Mouse (Mus musculus) c-Kit-positive CD71-positive TER-119-positive erythroid progenitor cells, embryonic 14.5 days (primary cell): ENCODE data around the gene Cracr2a.
"Not testable (repeated sequence)": the region's sequence is repeated elsewhere in the genome, so short reads cannot be mapped to it uniquely, and the experiment has no call there.

ENCODE experiments used
- DNase-seq: peaks from one replicate; pipeline ENCODE4 v3.0.0-alpha.2; 2013; ENCODE audit warnings: low spot score

Cracr2a gene

DNA sequence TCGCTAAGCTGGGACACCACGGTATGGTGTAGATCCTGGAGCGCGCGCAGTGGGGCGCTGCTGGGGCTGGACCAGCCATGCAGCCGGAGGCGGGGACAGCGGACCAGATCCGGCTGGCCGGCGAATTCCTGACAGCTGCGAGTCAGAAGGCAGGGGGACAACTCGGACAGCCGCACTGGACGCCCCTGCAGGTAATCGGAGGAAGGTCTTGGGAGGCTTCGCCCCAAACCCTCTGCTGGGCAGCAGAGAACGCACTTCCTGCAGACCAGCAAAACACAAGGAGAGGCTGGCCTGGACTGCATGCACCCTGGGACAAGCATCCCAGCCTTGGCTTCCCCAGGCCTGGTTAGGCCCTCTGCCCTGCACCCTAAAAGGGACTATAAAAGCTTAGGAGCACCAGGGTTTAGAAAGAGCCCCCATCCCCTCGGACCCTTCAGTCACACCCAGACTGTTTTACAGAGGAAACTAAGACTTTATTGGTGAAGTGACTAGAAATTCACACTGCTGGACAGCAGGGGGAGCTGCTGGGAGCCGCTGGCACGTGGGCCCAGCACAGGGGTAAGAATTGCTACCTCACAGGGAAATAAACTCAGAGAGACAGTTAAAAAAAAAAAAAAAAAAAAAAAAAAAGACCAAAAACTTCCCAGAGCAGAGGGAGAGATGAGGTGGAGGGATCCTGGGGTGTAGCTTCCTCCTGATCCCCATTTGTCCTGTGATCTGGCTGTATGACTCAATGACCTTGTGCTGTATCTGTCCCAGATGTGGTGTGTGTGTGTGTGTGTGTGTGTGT lies at the start of gene Cracr2a:
TSS of gene Cracr2a (plus strand) at position 108 of the 790 bp plus-strand sequence.
- DNase-seq, result peak; percentile 59

GRCm38 (mm10) chr6:127513776-127514175 lies 47.4 kb upstream of the Cracr2a start:
- not testable (repeated sequence) for DNase-seq

GRCm38 (mm10) chr6:127521176-127521575 lies 40.0 kb upstream of the Cracr2a start:
- no peak for DNase-seq

- DNase-seq, result no peak
Measured at GRCm38 (mm10) chr6:127522326-127522725, 38.8 kb upstream of the Cracr2a start.

DNA sequence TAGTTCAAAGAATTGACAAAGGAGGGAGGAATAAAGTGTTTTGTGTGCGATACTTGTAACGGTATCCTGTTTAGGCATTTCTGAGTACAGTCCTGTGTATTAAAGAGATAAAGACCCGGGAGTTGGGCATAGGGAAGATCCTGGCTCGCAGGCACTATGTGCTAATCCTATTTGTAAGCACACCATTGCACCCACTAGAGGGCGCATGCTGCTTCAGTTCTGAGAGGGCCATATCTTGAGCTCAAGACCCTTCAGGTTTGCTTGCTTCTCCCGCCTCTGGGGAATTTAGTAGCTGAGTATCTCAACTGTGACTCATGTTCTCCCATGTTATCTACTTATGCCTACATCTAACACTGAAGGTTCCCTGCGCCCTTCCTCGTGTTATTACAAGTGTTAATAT lies 36.7 kb upstream of the Cracr2a start:
- peak; percentile 52 for DNase-seq

DNA sequence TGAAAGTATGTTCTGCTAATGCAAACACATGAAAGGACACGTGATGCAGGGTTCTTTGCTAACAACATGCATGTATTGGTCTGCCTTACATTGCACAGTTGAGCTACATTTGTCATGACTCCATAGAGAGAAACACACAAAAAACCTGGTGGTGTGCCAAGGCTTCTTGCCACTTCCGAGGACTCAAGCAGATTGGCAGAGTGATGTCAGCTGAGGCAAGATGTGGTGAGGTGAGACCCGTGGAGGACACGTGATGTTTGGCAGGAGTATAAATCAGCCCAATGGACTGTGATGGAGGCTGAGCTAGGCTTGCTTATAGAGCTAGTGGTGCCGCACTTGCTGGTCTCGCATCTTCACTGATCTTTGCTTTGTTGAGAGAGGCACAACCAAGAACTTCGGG lies 32.5 kb upstream of the Cracr2a start:
- DNase-seq, result no peak

GRCm38 (mm10) chr6:127529451-127529850 lies 31.7 kb upstream of the Cracr2a start:
- no peak for DNase-seq

- no peak for DNase-seq
Measured at GRCm38 (mm10) chr6:127530206-127530605, 30.9 kb upstream of the Cracr2a start.

GRCm38 (mm10) chr6:127531412-127532205 lies 29.5 kb upstream of the Cracr2a start:
- DNase-seq, result no peak

- no peak for DNase-seq
Measured at GRCm38 (mm10) chr6:127532304-127532703, 28.8 kb upstream of the Cracr2a start.

GRCm38 (mm10) chr6:127533766-127534165 lies 27.4 kb upstream of the Cracr2a start:
- no peak for DNase-seq

GRCm38 (mm10) chr6:127537035-127537434 lies 24.1 kb upstream of the Cracr2a start:
- DNase-seq, result no peak

DNA sequence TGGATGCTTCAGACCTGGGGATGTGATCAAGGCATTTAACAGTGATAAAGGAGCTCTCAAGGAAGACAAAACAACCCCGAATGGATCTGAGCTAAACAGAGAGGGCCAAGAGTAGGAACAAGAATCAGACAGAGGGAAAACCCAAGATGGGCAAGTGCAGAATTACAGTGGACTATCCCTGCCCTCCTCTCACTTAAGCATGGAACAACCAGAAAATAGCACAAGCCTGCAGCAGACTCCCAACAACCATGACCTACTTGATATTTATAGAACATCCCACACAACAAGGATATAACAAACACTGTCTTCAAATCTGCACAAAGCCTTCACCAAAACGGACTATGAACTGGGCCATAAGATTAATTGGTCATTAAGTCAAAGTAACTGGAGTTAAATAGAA lies 23.0 kb upstream of the Cracr2a start:
- no peak for DNase-seq

GRCm38 (mm10) chr6:127539226-127539625 lies 21.9 kb upstream of the Cracr2a start:
- DNase-seq, result no peak

GRCm38 (mm10) chr6:127539659-127540058 lies 21.5 kb upstream of the Cracr2a start:
- DNase-seq, result no peak

DNA sequence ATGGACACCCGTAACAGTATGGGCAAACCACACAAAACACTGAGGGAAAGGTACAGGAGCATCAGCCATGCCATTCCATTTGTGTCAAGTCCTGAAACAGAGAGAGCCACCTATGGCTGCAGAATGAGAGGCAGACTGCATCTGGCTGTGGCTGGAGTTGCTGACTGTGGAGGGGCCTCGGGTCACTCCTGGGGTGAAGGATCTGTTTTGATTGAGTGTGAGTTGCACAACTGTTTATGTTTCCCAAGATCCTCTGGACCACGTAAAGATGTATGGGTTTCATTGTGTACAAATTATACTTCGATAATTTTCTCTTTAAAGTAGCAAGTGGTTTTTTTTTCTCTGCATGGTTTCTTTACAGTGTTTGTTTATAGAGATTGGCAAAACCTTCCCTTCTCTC lies 20.6 kb upstream of the Cracr2a start:
- DNase-seq, result no peak

GRCm38 (mm10) chr6:127541617-127542374 lies 19.3 kb upstream of the Cracr2a start:
- DNase-seq, result peak; percentile 50

DNA sequence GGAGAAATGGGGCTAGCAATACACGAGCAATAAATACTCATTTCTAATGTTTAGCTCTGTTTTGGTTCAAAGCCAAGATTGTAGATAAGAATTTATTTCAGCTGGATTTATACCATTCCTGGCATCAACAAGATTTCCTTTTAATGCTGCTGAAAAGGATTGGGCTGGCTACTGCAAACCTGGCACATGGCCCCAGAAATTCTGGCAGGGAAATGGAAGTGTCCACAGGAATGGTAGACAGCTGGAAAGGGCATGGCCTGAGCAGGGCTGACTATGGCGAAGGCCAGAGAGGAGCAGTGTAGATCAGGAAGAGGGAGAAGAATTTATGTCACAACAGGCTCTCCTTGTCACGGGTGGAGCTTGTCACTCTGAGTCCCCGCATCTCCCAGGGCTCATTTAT lies 14.5 kb upstream of the Cracr2a start:
- no peak for DNase-seq

- no peak for DNase-seq
Measured at GRCm38 (mm10) chr6:127552940-127553339, 8.2 kb upstream of the Cracr2a start.

GRCm38 (mm10) chr6:127555553-127555952 lies 5.6 kb upstream of the Cracr2a start:
- DNase-seq, result no peak

- DNase-seq, result no peak
Measured at GRCm38 (mm10) chr6:127560872-127561230, 287 bp upstream of the Cracr2a start.

GRCm38 (mm10) chr6:127563511-127563910 lies 2.4 kb downstream of the Cracr2a start:
- DNase-seq, result no peak
